Mouse (Mus musculus): ENCODE measurements at regions not wholly inside any gene's neighbourhood (a gene's known extent, or its start where the extent isn't known, plus 50 kb on each side); places are given as distances from the start of the nearest gene placed in this dataset.

- TF ChIP-seq CTCF (IDR thresholded peaks at IDR 0.05; ENCODE audit: insufficient read depth, low read depth, low read length), result no peak
- no peak for TF ChIP-seq POLR2A (IDR thresholded peaks at IDR 0.05; ENCODE audit: insufficient read depth, low read depth, low read length)
Measured at GRCm38 (mm10) chr2:160545527-160545926, 100.2 kb upstream of the Top1 start.

Measured in olfactory bulb, adult 2 months (tissue).